Mouse (Mus musculus) thymus, postnatal 10 days (tissue): ENCODE measurements around the gene Sesn1.
"Not testable (repeated sequence)": the region's sequence is repeated elsewhere in the genome, so short reads cannot be mapped to it uniquely, and the experiment has no call there.

Experiments
- DNase-seq, 2 experiments: peaks; one replicate each; pipeline ENCODE4 v3.0.0; 2021; ENCODE audit warnings: low spot score in 2 of 2

Gene Sesn1

DNA sequence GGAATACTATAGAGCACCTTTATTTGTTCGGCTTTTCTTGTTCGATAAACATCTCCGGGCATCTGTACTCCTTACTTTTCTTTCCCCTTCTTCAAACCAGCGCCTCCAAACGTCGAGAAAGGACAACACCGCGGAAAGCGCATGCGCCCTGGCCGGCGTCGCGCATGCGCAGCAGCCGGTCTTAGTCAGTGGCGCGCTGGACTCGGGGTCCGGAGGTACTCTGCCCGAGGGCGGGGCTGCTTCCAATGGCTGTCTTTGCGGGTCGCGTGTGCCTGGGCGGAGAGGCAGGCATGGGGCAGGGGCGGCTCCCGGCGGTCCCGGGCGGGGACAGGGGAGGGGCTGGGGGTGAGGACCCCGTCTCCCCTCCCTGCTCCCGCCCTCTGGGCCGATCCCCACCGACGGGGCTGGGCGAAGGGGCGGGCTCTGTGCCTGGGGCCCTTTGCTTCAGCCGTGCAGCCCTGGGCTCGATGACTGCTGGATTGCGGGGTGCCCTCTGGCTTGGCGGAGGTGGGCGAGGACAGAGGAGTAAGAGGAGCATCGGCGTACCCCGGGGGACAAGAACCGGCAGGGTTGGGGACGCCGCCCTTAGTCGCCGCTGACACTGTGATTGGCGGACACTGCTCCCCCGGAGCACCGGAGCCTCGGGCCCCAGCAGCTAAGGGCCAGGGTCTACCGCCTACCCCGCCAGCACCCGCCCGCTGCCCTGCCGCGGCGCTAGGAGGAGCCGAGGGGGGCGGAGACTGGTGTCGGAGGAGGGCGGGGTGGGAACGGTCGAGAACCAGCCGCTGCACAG, at the start of gene Sesn1, which contains the start of gene Cep57l1:
Gene Sesn1, plus strand, starts transcription at position 165 of the 793 bp plus-strand sequence.
Gene Cep57l1, minus strand, starts transcription at position 101 of the 793 bp plus-strand sequence.
- DNase-seq, result peak; percentile 85 to 87

DNA sequence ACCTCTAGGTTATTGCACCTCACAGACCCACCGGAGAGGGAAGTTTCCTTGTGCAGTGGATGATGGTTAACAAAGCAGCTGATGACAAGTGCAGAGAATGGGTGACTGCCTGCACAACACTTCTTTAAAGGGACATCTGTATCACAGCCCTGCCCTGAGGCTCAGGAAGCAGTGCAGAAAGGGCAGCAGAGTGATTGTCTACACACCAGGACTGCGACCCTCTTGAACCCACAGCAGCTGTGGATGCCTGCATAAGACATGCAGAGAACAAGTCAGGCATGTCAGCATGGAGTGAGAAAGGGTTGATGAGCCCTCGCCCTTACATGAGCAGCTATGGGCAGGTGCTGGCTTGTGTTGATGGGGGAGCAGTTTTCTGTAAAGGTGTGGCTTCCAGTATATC, 48.9 kb upstream of the Sesn1 start:
- DNase-seq, result no peak

DNA sequence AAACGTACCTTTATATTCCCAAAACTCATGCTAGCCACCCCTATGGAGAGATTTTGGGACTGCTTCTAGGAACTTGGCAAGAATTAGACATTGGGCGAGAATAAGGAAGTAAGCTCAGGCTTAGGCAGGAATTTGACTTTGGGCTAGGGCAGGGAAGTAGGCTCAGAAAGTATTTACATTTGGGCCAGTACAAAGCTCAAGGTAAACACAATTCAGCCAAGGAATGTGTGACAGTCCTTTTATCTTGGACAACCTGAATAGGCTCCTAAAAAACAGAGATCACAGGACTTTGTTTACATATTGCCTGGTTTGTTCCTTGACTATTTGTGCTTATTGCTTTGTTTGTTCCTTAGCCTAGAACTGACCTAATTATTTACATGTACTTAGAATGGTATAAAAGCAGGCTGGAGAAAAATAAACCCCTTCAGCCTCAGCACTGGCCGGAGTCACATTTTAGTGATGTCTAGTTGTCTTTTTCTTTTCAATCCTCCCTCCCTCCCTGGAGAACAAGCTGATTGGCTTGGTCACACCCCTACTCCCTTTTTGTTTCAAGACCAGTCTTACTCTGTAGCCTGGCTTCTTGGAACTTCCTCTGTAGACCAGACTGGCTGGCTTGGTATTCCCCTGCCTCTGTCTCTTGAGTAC, 45.9 kb upstream of the Sesn1 start:
- DNase-seq, result no peak

DNA sequence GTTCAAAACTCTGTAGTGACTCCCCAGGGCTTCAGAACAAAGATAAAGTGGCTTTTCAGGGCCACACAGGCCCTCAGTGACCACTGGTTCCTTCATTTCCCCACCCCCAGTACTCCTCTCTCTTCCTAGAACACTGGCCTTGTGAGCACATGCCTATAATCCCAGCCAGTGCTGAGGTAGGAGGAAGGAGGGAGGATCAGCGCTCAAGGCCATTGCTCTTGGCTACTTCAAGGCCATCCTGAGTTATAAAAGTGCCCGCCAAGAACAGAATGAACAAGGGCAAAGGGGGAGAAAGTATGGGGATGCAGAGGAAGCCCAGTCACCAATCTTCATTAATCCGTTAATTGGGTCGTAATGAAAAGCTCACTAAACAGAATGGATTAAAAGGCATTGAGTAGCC, 44.1 kb upstream of the Sesn1 start:
- DNase-seq, result no peak

DNA sequence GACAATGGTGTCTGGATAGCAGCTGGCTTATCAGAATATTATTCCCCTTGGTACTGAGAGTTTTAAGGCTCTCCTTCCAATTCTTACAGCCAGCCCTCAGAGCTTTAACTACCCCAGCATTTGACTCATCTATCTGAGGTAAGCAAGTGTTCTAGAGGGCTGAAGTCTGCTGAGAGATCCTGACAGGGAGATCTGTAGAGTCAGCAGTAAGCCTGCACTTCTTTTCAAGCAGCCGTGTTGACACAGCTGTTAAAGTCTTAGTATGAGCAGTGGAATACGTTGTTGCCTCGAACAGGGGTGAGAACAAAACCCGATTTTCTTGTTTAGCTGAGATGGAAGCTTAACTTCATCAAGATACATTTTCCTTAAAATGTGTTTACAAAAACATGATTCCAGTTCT, 43.5 kb upstream of the Sesn1 start:
- DNase-seq, result no peak

DNA sequence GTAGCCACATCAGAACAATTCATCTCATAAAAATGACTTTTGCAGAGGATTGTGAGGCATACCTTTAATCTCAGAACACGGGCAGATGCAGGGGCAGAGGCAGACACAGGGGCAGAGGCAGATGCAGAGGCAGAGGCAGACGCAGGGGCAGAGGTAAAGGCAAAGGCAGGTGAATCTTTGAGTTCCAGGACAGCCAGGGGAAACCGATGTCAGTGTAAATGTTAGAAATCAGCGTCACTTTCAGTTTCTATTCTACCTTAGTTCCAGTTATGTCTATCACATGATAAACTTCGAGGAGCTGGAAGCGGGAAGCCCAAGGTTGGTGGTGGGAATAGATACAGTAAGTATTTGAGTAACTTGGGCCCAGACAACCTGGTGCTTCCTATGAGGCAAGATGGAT, 42.5 kb upstream of the Sesn1 start:
- DNase-seq, result no peak

DNA sequence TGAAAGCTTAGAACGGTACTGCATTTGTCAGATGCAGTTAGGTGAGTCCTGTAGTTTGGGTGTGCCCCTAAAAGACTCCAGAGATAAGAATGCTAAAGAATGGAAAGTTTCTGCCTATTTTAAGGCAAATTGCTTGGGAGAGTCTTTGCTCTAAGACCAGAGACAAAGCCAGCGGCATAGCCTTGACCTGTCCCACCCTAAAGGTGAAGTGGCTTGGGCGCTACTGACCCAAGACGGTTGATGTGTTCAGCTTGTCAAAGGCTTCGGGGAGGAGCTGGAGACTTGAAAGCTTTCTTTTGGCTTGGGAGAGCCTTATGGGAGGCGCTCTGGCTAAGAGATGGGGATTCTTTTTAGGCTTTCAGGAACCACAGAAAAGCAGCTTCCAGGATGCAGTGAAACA, 17.4 kb upstream of the Sesn1 start:
- DNase-seq, result no peak

DNA sequence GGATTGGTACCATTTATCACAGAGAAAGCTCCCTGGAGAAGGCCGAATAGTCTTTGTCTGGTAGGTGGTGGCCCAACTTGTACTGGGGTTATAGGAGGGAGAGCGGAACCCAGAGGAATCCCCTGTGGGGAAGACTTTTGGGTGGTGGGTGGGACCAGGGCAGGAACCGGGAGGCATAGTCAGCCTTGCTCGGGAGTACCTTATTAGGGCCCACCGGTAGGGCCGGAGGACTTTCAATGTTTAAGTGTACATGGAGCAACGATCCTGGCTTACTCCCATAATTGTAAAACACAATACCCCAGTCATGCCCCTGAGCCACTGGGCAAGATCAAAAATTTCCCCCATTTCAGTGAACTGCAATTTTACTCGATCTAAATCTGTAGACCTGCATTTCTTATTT, 12.5 kb upstream of the Sesn1 start:
- DNase-seq, result no peak

DNA sequence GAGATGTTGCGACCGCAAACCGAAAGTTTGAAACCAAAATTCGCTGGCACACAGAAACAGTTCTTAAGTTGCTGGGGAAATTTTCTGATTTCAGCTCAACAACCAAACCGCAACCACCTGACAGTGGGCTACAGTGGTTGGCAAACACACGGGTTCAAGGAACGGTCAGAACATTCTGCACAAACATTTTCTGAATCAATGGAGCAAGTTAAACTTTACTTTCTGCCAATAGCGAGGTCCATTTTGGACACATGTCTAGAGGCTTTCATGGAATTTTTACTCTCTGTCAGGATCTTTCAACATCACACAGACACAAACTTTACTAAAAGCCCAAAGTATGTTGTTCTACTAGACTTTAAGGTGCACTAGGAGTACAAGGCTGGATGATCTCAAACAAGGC, 6.3 kb upstream of the Sesn1 start:
- DNase-seq, result no peak

DNA sequence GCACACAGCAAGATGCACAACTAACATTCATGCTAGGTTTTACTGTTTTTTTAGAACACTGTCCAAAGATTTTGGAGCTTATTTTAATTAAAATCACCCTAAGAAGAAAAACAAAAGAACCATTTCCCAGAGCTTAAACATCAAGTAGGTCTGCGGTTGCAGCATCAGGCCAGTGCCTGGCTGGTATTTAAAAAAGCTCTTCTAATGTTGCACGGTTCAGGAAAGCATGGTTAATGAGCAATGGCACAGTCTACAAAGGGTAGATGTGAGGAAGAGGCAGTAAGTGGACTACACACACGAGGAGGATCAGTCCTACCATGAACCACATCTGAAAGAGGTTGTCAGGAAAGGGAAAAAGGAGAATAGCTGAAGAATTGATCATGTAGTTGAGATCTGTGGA, 5.0 kb upstream of the Sesn1 start:
- no peak for DNase-seq

DNA sequence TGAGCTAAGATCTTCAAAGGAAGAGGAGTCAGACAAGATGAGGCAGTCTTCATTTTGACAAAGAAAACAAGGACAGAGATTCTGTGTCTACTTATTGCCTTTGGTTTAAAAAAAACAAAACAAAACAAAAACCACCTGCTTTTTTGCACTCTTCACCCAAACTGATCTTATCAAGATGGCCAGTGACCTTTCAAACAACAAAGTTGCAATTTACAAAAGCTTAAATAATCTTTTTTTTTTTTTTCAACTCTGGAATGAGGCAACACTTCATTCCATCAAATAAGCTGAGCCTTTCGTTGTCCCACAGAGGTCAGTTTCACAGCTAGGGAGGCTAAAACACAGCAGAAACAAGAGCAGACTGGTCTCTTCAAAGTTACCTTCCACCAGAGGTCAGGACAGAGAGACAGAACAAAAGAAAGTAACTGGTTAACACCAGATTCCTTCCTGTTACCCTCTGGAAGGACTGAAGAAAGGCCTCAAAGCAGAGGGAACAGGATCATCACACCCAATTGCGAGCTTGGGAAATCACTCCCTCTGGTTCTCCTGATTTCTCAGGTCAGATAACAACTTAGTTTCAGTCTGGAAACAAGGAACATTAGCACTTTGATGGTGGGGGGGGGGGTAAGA, 3.9 kb upstream of the Sesn1 start:
- DNase-seq, result no peak

DNA sequence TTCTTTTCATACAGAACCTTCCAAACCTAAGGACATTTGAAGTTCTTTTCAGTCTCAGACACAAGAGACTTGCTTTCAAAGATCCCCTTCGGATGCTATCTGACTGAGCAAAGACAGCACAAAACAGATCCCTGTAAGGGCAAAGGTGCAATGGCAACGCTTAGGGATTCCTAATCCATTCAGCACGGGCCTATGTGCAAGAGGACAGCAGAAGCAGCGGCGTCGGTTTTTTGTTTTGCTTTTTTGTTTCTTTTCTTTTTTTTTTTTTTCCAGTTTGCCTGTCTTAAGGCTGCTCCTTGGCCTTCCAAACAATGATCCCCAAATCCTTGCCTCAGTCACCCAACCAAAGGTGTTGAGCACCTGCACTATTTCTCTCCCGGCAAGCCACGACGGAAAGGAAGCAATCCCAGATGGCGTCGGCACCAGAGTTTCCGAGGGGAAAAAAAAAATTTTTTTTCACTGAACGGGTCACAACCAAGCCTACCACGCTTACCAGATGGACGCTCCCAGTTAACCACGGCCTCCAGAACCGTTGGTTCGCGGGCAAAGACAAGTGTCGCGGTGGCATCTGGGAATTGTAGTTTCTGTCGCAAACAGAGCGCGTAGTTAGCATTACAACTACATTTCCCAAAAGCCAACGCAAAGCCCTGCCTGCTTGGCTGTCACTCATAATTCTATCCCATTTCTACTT, 510 bp upstream of the Sesn1 start:
- DNase-seq, result peak; percentile 74

DNA sequence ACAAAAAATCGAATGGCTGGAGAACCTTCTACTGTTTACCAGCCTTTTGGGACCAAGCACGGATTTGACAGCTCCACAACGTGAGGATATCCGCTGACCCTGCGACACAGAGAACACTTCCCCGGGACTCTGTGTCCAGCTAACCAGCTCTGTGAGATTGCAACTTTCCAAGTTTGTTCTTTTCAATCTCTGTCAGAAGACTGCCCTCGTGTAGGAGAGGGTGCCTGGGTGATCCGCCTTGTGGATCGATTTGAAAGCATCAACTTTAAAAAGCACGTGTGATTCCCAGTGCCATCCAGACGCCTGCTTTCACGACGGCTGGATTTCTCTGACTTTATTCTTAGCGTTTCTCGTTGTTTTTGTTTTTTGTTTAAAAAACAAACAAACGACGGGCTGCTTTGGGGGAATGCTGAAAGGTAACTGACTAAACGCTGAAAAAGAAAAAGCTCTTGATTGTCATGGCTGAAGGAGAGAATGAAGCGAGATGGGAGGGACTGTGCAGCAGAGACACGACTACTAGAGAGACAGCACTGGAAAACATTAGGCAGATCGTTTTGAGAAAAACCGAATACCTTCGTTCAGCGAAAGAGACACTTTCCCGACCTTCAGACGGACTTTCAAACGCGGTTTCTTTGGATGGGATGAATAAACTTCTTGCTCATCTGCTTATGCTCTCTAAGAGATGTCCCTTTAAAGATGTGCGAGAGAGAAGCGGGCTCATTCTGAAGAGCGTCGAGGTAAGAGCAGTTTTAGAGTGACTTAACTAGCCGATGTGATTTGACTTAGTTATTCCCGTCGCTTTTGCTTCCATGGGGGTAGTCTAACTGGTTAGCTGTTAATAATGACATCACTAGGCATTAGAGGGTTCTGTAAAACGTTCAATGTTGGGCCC, 1.1 kb downstream of the Sesn1 start:
- no peak for DNase-seq

DNA sequence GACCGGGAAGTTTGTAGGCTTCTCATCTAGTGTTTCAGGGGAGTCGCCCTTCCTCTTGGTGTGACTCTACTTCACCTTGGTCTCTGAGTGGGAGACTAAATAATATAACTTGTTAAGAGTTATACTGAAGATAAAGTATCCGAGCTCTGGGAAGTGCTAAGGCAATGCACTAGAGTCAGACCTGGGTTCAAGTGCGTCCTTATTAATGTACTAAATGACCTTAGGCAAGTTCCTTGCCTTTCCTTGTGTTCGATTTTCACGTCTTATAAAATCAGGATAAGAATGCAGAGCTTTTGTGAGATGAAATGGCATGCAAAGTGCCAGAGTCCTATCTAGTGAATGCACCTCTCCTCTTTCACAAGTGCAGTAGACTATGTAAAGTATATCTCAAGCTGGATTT, 2.8 kb downstream of the Sesn1 start:
- no peak for DNase-seq

DNA sequence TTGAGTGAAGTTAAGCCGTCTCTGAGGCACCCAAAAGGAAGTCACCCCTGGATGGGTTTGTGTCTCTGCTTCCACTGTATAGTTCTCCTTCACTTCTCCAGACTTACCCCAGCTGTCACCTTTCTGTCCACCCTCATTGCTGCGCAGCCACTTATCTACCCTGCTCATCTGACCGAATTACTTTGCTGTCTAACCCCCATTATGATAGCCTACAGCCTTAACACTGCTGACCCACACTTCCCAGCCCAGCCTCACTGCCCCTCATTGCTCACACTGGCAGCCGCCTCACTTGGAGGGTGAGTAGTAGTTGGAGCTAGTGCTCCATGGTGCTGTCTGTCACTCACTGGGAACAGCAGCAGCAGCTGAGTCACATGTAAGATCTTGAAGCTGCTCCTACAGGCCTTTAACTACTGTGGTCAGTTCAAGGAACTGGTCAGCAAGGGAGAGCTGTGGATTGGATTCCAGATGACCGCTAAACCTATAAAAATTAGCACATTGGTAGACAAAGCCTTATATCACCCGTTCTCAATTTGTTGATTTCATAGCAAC, 4.6 kb downstream of the Sesn1 start:
- no peak for DNase-seq

DNA sequence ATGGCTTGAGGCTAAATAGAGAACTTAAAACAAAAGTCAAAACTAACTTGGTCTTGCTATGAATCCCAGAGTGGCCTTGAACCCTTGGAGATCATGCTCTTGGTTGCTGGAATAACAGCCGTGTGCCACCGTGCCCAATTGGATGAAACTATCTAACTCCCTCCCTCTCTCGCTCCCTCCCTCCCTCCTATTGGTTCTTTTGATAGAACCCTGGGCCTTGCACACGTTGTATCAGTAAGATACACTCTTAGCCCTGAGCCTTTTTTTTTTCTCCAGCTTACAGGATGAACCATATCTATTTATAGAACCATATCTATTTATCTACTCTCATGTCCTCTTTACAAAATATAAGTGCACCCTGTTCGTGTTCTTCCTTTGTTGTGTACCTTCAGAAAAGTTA, 6.8 kb downstream of the Sesn1 start:
- DNase-seq, result no peak

DNA sequence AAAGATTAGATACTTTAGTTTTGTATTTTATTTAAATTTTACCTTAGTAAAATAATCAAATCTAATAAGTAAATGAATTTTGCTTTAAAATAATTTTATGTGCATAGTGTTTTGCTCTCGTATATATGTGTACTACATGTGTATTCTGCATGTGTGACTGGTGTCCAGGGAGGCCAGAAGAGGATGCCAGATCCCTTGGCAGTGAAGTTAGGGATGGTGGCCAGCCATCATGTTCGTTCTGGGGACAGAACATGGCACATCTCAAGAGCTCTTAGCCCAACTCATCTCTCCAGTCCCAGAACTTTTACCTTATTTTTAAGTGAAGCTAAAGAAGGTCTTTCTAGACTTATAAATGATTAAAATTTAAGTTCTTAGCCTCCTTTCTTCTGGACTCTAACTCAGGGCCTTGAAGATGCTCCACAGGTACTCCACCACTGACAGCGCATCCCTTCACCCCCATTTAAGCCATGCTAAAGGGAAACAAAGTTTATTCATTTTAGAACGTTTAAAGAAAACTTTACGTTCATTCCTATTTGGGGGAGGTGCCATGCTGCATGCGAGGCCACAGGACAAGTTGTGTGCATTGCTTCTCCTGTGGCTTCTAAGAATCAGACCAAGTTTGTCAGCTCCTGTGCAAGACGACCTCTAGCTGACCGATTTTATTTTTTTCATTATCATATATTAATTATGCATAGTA, 8.4 kb downstream of the Sesn1 start:
- DNase-seq, result no peak

DNA sequence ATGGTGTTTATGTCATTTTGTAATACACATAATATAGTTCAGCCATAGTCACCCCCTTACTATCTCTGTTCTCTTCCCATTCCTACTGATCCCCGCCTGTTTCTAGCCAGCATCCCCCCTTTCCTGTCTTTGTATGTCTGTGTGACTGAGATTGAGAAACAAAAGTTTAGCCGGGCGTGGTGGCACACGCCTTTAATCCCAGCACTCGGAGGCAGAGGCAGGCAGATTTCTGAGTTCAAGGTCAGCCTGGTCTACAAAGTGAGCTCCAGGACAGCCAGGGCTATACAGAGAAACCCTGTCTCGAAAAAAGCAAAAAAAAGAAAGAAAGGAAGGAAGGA, 9.0 kb downstream of the Sesn1 start:
- DNase-seq, result not testable (repeated sequence)

DNA sequence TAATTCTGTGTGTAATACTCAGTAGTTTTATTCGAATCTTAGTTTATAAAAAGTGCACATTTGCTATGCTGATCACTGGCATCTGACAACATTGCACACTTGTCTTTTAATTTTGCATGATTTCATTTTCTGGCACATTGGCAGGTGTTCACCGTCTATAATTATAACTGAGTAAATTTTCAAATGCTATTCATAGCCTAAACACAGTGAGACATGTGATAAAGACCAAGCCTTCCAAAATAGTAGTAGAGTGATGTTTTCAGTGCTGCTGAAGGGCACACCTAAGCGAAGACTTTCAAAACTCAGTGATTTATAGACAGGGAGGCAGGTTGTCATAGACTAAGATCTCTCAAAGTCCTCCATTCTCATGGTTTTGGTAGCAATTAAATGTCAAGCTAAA, 9.6 kb downstream of the Sesn1 start:
- no peak for DNase-seq

DNA sequence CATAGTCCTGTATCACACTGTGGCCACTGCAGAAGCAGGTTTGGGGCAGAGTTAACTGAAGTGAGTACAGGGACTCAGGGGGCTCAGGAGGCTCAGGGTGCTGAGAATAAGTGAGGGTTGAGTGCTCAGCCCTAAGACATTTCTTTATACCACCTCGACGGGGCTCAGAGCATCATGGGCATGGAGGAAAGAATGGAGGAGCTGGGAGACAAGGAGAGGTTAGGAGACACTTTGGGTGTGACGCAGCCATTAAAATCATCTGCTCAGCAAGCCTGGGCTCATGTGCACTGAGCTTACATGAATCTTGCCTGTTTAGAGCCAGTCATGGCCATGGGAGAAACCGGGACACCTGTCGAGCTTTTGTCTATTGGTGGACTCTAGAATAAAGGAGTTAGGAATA, 10.7 kb downstream of the Sesn1 start:
- DNase-seq, result no peak

DNA sequence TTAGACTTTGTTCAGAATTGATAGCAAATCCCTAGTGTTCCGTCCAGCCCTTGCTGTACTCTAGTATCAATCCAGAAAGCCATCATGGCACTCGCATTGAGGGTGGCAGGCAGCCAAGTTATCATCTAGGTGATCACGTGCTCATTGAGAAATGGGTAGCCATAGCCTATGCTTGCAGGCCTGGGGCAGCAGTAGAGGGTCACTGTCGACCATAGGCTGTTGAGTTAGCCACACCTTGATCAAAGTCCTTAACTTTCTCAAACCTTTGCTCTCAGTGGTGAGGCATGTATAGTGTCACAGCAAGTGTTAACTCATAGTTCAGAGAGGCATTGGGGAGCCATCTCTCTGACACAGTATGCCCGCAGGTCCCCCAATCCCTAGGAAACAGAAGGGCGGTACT, 11.4 kb downstream of the Sesn1 start:
- DNase-seq, result no peak
